Mouse (Mus musculus) CH12.LX (cell line): Measurements from ENCODE around the gene Megf8. TPM values are rescaled to one million over a fixed set of nuclear protein-coding genes. Genes with fewer than 3 reads are reported as not detected.

Experiments
- DNase-seq: peaks from one replicate; pipeline ENCODE4 v3.0.0-alpha.2; 2013; ENCODE audit errors: extremely low read depth
- H3K27ac ChIP-seq: 2 replicates; pipeline ENCODE4 v1.5.1; 2012; ENCODE audit warnings: low read depth, mild to moderate bottlenecking, control low read depth, moderate library complexity; ENCODE audit not compliant: insufficient read depth
- H3K27me3 ChIP-seq: replicated peaks from 2 replicates; pipeline ENCODE3; 2012; ENCODE audit warnings: inconsistent platforms
- H3K36me3 ChIP-seq, 2 experiments: replicated peaks in 1 of 2; 2 replicates each; pipeline versions ENCODE3 to v1.6.1; 2012; ENCODE audit warnings: inconsistent platforms in 1 of 2, low read length in 1 of 2, mild to moderate bottlenecking in 1 of 2, mixed read lengths in 1 of 2, moderate library complexity in 1 of 2; ENCODE audit not compliant: control insufficient read depth in 1 of 2, insufficient read depth in 1 of 2
- H3K4me1 ChIP-seq, 2 experiments: 2 replicates each; pipeline ENCODE4 v1.6.1; 2012; ENCODE audit warnings: inconsistent platforms in 1 of 2, moderate library complexity in 1 of 2; ENCODE audit not compliant: insufficient read depth in 2 of 2, control insufficient read depth in 1 of 2
- H3K4me2 ChIP-seq: 2 replicates; pipeline ENCODE4 v1.6.1; 2012; ENCODE audit warnings: low read depth, mild to moderate bottlenecking, control low read depth; ENCODE audit not compliant: poor library complexity, insufficient read depth, severe bottlenecking
- H3K4me3 ChIP-seq, 3 experiments: fragments of 150-350 bp in 1 of 3; sonication (generic) in 1 of 3; replicated peaks in 1 of 3; 2 replicates each; pipeline versions ENCODE3 to v1.5.1; 2011 to 2012; ENCODE audit warnings: low read depth in 2 of 3, low read length in 2 of 3, mild to moderate bottlenecking in 2 of 3, moderate library complexity in 2 of 3, control low read depth in 1 of 3, improper control_type of control experiment in 1 of 3, inconsistent platforms in 1 of 3, mixed read lengths in 1 of 3; ENCODE audit not compliant: poor library complexity in 1 of 3
- H3K79me2 ChIP-seq: replicated peaks from 2 replicates; pipeline ENCODE4 v1.6.1; 2012; ENCODE audit warnings: mild to moderate bottlenecking, moderate library complexity; ENCODE audit not compliant: control insufficient read depth, poor library complexity, insufficient read depth, severe bottlenecking; ENCODE audit errors: extremely low read depth
- H3K9ac ChIP-seq: 2 replicates; pipeline ENCODE4 v1.6.1; 2012; ENCODE audit warnings: low read depth, mild to moderate bottlenecking, control low read depth, moderate library complexity; ENCODE audit not compliant: insufficient read depth
- H3K9me3 ChIP-seq: replicated peaks from 2 replicates; pipeline ENCODE3; 2012; ENCODE audit warnings: low read length, inconsistent platforms, mixed read lengths
- BHLHE40 ChIP-seq: IDR thresholded peaks from 2 replicates; pipeline ENCODE4 v1.6.1; 2011; ENCODE audit warnings: mild to moderate bottlenecking, low read depth, low read length, improper control_type of control experiment
- CHD1 ChIP-seq: IDR thresholded peaks from 2 replicates; pipeline ENCODE4 v1.6.1; 2012; ENCODE audit warnings: low read depth, low read length, improper control_type of control experiment, inconsistent platforms
- CTCF ChIP-seq, 2 experiments: IDR thresholded peaks in 1 of 2; conservative IDR thresholded peaks in 1 of 2; 2 replicates each; pipeline ENCODE4 v1.5.1; 2011 to 2012; ENCODE audit warnings: low read depth in 2 of 2, low read length in 2 of 2, improper control_type of control experiment in 1 of 2, inconsistent platforms in 1 of 2, mild to moderate bottlenecking in 1 of 2, moderate library complexity in 1 of 2
- E2F4 ChIP-seq: IDR thresholded peaks from 2 replicates; pipeline ENCODE4 v1.6.1; 2011; ENCODE audit warnings: low read depth, low read length, improper control_type of control experiment; ENCODE audit not compliant: insufficient replicate concordance
- EP300 ChIP-seq: IDR thresholded peaks from 2 replicates; pipeline ENCODE4 v1.6.1; 2011; ENCODE audit warnings: low read length, improper control_type of control experiment
- HCFC1 ChIP-seq: IDR thresholded peaks from 2 replicates; pipeline ENCODE4 v1.6.1; 2012; ENCODE audit warnings: low read depth, mild to moderate bottlenecking, inconsistent platforms, low read length, improper control_type of control experiment
- JUN ChIP-seq: IDR thresholded peaks from 2 replicates; pipeline ENCODE4 v1.6.1; 2011; ENCODE audit warnings: low read depth, mild to moderate bottlenecking, low read length, improper control_type of control experiment, moderate library complexity; ENCODE audit not compliant: insufficient read depth
- JUND ChIP-seq: conservative IDR thresholded peaks from 2 replicates; pipeline ENCODE4 v1.6.1; 2011; ENCODE audit warnings: low read depth, low read length, improper control_type of control experiment
- KAT2A ChIP-seq: IDR thresholded peaks from 2 replicates; pipeline ENCODE4 v1.6.1; 2012; ENCODE audit warnings: low read length, improper control_type of control experiment, inconsistent platforms; ENCODE audit not compliant: insufficient replicate concordance
- MAFK ChIP-seq: IDR thresholded peaks from 2 replicates; pipeline ENCODE4 v1.6.1; 2011; ENCODE audit warnings: low read length, improper control_type of control experiment; ENCODE audit not compliant: insufficient replicate concordance
- MXI1 ChIP-seq: IDR thresholded peaks from 2 replicates; pipeline ENCODE4 v1.6.1; 2011; ENCODE audit warnings: mild to moderate bottlenecking, low read depth, low read length, improper control_type of control experiment
- MYC ChIP-seq: IDR thresholded peaks from 2 replicates; pipeline ENCODE4 v1.6.1; 2011; ENCODE audit warnings: low read depth, mild to moderate bottlenecking, improper control_type of control experiment, low read length
- NELFE ChIP-seq: IDR thresholded peaks from 2 replicates; pipeline ENCODE4 v1.6.1; 2011; ENCODE audit warnings: low read depth, low read length, improper control_type of control experiment
- NRF1 ChIP-seq: IDR thresholded peaks from 2 replicates; pipeline ENCODE4 v1.6.1; 2014; ENCODE audit warnings: low read depth, mild to moderate bottlenecking, inconsistent platforms, low read length, improper control_type of control experiment, moderate library complexity
- POLR2A ChIP-seq: IDR thresholded peaks from 2 replicates; pipeline ENCODE4 v1.6.1; 2011; ENCODE audit warnings: low read depth, mild to moderate bottlenecking, improper control_type of control experiment, low read length
- POLR2AphosphoS2 ChIP-seq: IDR thresholded peaks from 2 replicates; pipeline ENCODE4 v1.6.1; 2011; ENCODE audit warnings: low read depth, low read length, improper control_type of control experiment
- RAD21 ChIP-seq: IDR thresholded peaks from 2 replicates; pipeline ENCODE4 v1.6.1; 2011; ENCODE audit warnings: low read depth, mild to moderate bottlenecking, low read length, improper control_type of control experiment, moderate library complexity
- RCOR1 ChIP-seq: conservative IDR thresholded peaks from 2 replicates; pipeline ENCODE4 v1.6.1; 2012; ENCODE audit warnings: low read depth, mild to moderate bottlenecking, inconsistent platforms, low read length, improper control_type of control experiment
- SIN3A ChIP-seq: IDR thresholded peaks from 2 replicates; pipeline ENCODE4 v1.6.1; 2012; ENCODE audit warnings: low read length, improper control_type of control experiment, inconsistent platforms
- SMC3 ChIP-seq: IDR thresholded peaks from 2 replicates; pipeline ENCODE4 v1.6.1; 2011; ENCODE audit warnings: low read depth, low read length, improper control_type of control experiment
- TCF12 ChIP-seq: IDR thresholded peaks from 2 replicates; pipeline ENCODE4 v1.6.1; 2014; ENCODE audit warnings: low read depth, mild to moderate bottlenecking, inconsistent platforms, low read length, improper control_type of control experiment
- UBTF ChIP-seq: IDR thresholded peaks from 2 replicates; pipeline ENCODE4 v1.6.1; 2012; ENCODE audit warnings: low read depth, mild to moderate bottlenecking, inconsistent platforms, low read length, improper control_type of control experiment, moderate library complexity
- USF2 ChIP-seq: conservative IDR thresholded peaks from 2 replicates; pipeline ENCODE4 v1.6.1; 2011; ENCODE audit warnings: low read depth, low read length, improper control_type of control experiment
- ZC3H11A ChIP-seq: IDR thresholded peaks from 2 replicates; pipeline ENCODE4 v1.6.1; 2012; ENCODE audit warnings: low read depth, mild to moderate bottlenecking, inconsistent platforms, low read length, improper control_type of control experiment
- ZNF384 ChIP-seq: IDR thresholded peaks from 2 replicates; pipeline ENCODE4 v1.6.1; 2012; ENCODE audit warnings: low read depth, low read length, improper control_type of control experiment, inconsistent platforms
- dilution Hi-C: fragments of 300-500 bp; cut with MboI; formaldehyde crosslinking; loops from 2 replicates; pipeline ENCODE4 v1.14.3; 2020; ENCODE audit warnings: low sequenced_read_pairs; ENCODE audit not compliant: extremely low pct_unique_long_range_greater_than_20kb, extremely low pct_ligation_motif_present
- in situ Hi-C: fragments of 300-500 bp; cut with MboI; formaldehyde crosslinking; loops from 3 replicates; pipeline ENCODE4 v1.14.3; 2019; ENCODE audit warnings: low sequenced_read_pairs, low pct_ligation_motif_present, low pct_unique_long_range_greater_than_20kb, mixed read lengths
- polyA plus RNA-seq: library from polyadenylated mRNA; unstranded; fragments of >175 nt; gene quantifications from 2 replicates; pipeline ENCODE4 v1.2.1, GENCODE M21; 2012; ENCODE audit warnings: low read depth; ENCODE audit not compliant: insufficient read length
- total RNA-seq, 2 experiments: library from RNA; depleted of rRNA; stranded (reverse); fragments of 300-350 nt in 1 of 2; fragments of >200 nt in 1 of 2; gene quantifications; 2 replicates each; pipeline ENCODE4 v1.2.3; 2012 to 2014

The Megf8 gene
- total and polyA plus RNA-seq, 3 experiments, result 0.62 to 1.7 (median 1.2) TPM

DNA sequence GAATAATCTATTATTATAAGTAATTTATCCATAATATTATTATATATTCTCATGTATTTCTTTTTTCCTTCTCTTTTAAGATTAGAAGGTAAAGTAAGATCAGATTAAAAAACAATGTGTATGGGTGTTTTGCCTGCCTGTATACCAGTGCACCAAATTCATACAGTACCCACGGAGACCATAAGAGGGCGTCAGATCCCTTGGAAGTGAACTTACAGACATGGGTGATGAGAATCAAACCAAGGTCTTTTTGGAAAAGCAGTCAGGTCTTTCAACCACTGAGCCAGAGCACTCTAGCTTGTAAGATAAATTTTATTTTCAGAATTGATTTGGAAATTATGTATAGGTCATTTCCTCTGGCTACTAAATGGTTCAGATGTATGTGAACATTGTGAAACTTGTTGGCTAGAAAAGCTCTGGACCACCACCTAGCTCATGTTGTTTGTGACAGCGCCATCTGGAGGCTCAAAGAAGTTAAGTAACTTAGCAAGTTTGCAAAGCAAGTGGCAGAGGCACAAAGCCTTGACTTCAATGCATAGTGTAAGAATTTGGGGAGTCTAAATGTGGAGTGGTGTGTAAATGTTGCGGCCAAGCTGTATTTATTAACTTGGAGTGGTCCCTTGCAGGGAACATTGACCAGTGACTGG is 92.3 kb downstream of the Megf8 start:
- Histone ChIP-seq H3K9ac (no peak overlapping the region), H3K79me2 (no peaks in the 10 kb centered on the region), H3K4me3 (no peak overlapping the region), H3K4me2 (no peak overlapping the region), H3K27ac (no peak overlapping the region), H3K36me3 (no peaks in the 10 kb centered on the region), H3K4me1 (peaks cover 2 to 3% of the 10 kb centered on the region in 2 experiments; a peak in 2 of 4 replicates), H3K27me3 (no peaks in the 10 kb centered on the region), H3K9me3 (no peaks in the 10 kb centered on the region)
- dilution Hi-C loops, result no loop called here
- in situ Hi-C loops, result no loop called here
- DNase-seq, result peak; percentile 63
- TF ChIP-seq SMC3, result peak; percentile 42
- TF ChIP-seq NELFE, result no peak
- TF ChIP-seq RCOR1, result no peak
- peak; percentile 31 for TF ChIP-seq RAD21
- TF ChIP-seq CTCF (conservative IDR thresholded peaks at IDR 0.05 in 1 of 2, IDR thresholded peaks at IDR 0.05 in 1 of 2; ENCODE audit: low read depth in 2 of 2, low read length in 2 of 2), result peak; percentile 26 to 60; a peak in 2 of 4 replicates
- TF ChIP-seq JUN, result no peak

DNA sequence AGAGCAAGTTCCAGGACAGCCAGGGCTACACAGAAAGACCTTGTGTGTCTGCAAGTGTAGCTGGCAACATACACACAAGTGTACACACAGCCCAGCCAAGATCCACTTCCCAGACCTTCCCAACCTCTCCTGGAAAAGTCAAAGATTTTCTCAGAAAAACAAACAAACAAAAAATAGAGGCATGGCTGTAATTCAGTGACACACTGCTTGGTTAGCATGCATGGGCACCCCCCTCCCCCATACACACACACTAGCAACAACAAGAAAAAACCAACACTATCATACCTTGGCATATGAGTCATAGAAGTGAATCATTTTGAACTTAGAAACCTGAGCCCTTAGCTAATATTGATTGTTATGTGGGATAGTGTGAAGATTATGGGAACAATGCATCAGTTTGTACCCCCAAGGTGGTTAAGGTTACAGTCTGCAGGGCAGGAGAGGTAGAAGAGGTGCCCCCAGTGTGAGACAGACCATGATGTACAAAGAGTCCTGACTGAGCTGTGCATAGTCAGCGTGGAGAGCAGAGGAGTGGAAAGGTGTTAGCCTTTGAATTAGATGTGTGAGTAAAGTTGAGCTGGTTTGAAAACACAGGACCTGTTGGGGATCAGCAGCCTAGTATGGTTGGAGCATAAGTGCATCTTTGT is 94.1 kb downstream of the Megf8 start:
- no peaks in the 10 kb centered on the region for H3K9me3 ChIP-seq
- dilution Hi-C loops, result no loop called here
- no peak for DNase-seq
- no peak overlapping the region for H3K9ac ChIP-seq
- H3K4me3 ChIP-seq, result no peak overlapping the region
- H3K4me1 ChIP-seq, result peaks cover 2 to 3% of the 10 kb centered on the region in 2 experiments; a peak in 2 of 4 replicates
- H3K79me2 ChIP-seq, result no peaks in the 10 kb centered on the region
- no peaks in the 10 kb centered on the region for H3K36me3 ChIP-seq
- no peak overlapping the region for H3K4me2 ChIP-seq
- in situ Hi-C loops, result no loop called here
- H3K27ac ChIP-seq, result no peak overlapping the region
- no peak for TF ChIP-seq HCFC1
- no peak for TF ChIP-seq USF2
- no peak for TF ChIP-seq POLR2A
- no peak for TF ChIP-seq NELFE
- TF ChIP-seq CTCF (conservative IDR thresholded peaks at IDR 0.05 in 1 of 2, IDR thresholded peaks at IDR 0.05 in 1 of 2; ENCODE audit: low read depth in 2 of 2, low read length in 2 of 2), result no peak
- no peak for TF ChIP-seq MAFK
- no peak for TF ChIP-seq SIN3A
- no peak for TF ChIP-seq NRF1
- no peak for TF ChIP-seq ZNF384
- no peaks in the 10 kb centered on the region for H3K27me3 ChIP-seq

DNA sequence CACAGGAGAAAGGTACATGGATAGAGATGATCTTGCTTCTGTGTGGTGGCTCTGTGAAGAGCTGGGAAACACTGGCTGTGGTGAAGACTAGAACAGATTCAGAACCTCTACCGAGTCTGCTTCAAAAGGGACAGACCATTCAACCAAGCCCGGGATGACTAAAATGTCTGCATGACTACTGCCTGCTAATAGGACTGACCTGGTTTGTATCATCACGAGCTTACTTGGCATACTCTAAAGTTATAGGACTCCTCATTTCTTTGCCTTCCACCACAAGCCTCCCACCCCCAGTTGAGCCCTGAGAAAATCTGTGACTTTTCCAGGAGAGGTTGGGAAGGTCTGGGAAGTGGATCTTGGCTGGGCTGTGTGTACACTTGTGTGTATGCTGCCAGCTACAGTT is 94.9 kb downstream of the Megf8 start:
- Histone ChIP-seq H3K9me3 (no peaks in the 10 kb centered on the region), H3K4me1 (peaks cover 0 to 2% of the 10 kb centered on the region in 2 experiments; a peak in 1 of 4 replicates), H3K4me2 (no peak overlapping the region), H3K79me2 (no peaks in the 10 kb centered on the region), H3K36me3 (no peaks in the 10 kb centered on the region), H3K9ac (no peak overlapping the region), H3K27me3 (no peaks in the 10 kb centered on the region), H3K4me3 (no peak overlapping the region), H3K27ac (no peak overlapping the region)
- in situ Hi-C loops (no loop called here), dilution Hi-C loops (no loop called here)
- DNase-seq, result no peak
- TF ChIP-seq EP300 (no peak), JUND (no peak), CHD1 (no peak), NELFE (no peak), POLR2AphosphoS2 (no peak), MXI1 (no peak), MYC (no peak), KAT2A (no peak), UBTF (no peak), MAFK (no peak), E2F4 (no peak), TCF12 (no peak), BHLHE40 (no peak), CTCF (conservative IDR thresholded peaks at IDR 0.05 in 1 of 2, IDR thresholded peaks at IDR 0.05 in 1 of 2; ENCODE audit: low read depth in 2 of 2, low read length in 2 of 2) (no peak), ZC3H11A (no peak)
